Mouse (Mus musculus) ES-Bruce4 (cell line): ENCODE results near the gene 4933405L10Rik. TPM values are rescaled to one million over a fixed set of nuclear protein-coding genes. Genes with fewer than 3 reads are reported as not detected.

Source experiments
- H3K27ac ChIP-seq: 2 replicates; pipeline ENCODE4 v1.5.1; 2012; ENCODE audit warnings: low read length, inconsistent platforms; ENCODE audit not compliant: insufficient read depth
- H3K27me3 ChIP-seq: 2 replicates; pipeline ENCODE4 v1.6.1; 2012; ENCODE audit warnings: mild to moderate bottlenecking, low read length, inconsistent platforms; ENCODE audit not compliant: control insufficient read depth, poor library complexity, insufficient read depth, severe bottlenecking
- H3K36me3 ChIP-seq: 2 replicates; pipeline ENCODE4 v1.6.1; 2012; ENCODE audit warnings: inconsistent platforms, mild to moderate bottlenecking, low read length, moderate library complexity; ENCODE audit not compliant: control insufficient read depth, poor library complexity, insufficient read depth, severe bottlenecking
- H3K4me1 ChIP-seq: one replicate; pipeline ENCODE4 v1.8.1; 2011; ENCODE audit warnings: low read length; ENCODE audit not compliant: control insufficient read depth, insufficient read depth
- H3K4me3 ChIP-seq: 2 replicates; pipeline ENCODE4 v1.5.1; 2011; ENCODE audit warnings: low read depth, mild to moderate bottlenecking, low read length
- H3K9ac ChIP-seq: 2 replicates; pipeline ENCODE4 v1.6.1; 2012; ENCODE audit warnings: low read depth, mild to moderate bottlenecking, inconsistent platforms; ENCODE audit not compliant: poor library complexity, severe bottlenecking
- H3K9me3 ChIP-seq: replicated peaks from 2 replicates; pipeline ENCODE4 v1.6.1; 2012; ENCODE audit warnings: mild to moderate bottlenecking, low read length, inconsistent platforms; ENCODE audit not compliant: control insufficient read depth, poor library complexity, insufficient read depth, severe bottlenecking
- CTCF ChIP-seq: IDR thresholded peaks from one replicate; pipeline ENCODE4 v1.8.1; 2011; ENCODE audit warnings: low read depth, low read length
- EP300 ChIP-seq: IDR thresholded peaks from 2 replicates; pipeline ENCODE4 v1.6.1; 2011; ENCODE audit warnings: low read depth, low read length; ENCODE audit not compliant: insufficient read depth
- POLR2A ChIP-seq: IDR thresholded peaks from one replicate; pipeline ENCODE4 v1.8.1; 2011; ENCODE audit warnings: low read length; ENCODE audit not compliant: insufficient read depth
- polyA plus RNA-seq: library from polyadenylated mRNA; stranded (reverse); fragments of >200 nt; gene quantifications from 2 replicates; pipeline ENCODE4 v1.2.4, GENCODE M21; 2011; ENCODE audit warnings: low read depth; ENCODE audit not compliant: missing spikeins, insufficient read depth, insufficient read length

Gene 4933405L10Rik
- polyA plus RNA-seq, 1 experiment: not detected

GRCm38 (mm10) chr8:105704146-105704812, 3.2 kb upstream of the 4933405L10Rik start:
- Histone ChIP-seq H3K9me3 (no peaks in the 10 kb centered on the region), H3K4me1 (no peaks in the 10 kb centered on the region), H3K27ac (no peak overlapping the region), H3K36me3 (peaks cover 11% of the 10 kb centered on the region), H3K9ac (no peak overlapping the region), H3K4me3 (no peak overlapping the region), H3K27me3 (no peaks in the 10 kb centered on the region)
- TF ChIP-seq POLR2A (no peak), CTCF (no peak), EP300 (no peak)

- Histone ChIP-seq H3K4me1 (no peaks in the 10 kb centered on the region), H3K36me3 (peaks cover 11% of the 10 kb centered on the region), H3K27ac (no peak overlapping the region), H3K9me3 (no peaks in the 10 kb centered on the region), H3K27me3 (no peaks in the 10 kb centered on the region), H3K4me3 (no peak overlapping the region), H3K9ac (no peak overlapping the region)
- no peak for TF ChIP-seq EP300
- no peak for TF ChIP-seq POLR2A
- TF ChIP-seq CTCF: no peak
These were observed 2.5 kb upstream of the 4933405L10Rik start for GRCm38 (mm10) chr8:105704955-105705354.

- Histone ChIP-seq H3K9ac (peak overlapping the region; percentile 81; the same call in 1 of the 2 replicates), H3K4me3 (no peak overlapping the region), H3K4me1 (no peaks in the 10 kb centered on the region), H3K9me3 (no peaks in the 10 kb centered on the region), H3K27ac (no peak overlapping the region), H3K36me3 (peaks cover 11% of the 10 kb centered on the region), H3K27me3 (no peaks in the 10 kb centered on the region)
- TF ChIP-seq EP300 (no peak), CTCF (no peak), POLR2A (no peak)
These were observed 1.0 kb upstream of the 4933405L10Rik start for GRCm38 (mm10) chr8:105706426-105706825.

- Histone ChIP-seq H3K4me3 (no peak overlapping the region), H3K27me3 (no peaks in the 10 kb centered on the region), H3K36me3 (peaks cover under 1% of the 10 kb centered on the region), H3K27ac (no peak overlapping the region), H3K9me3 (no peaks in the 10 kb centered on the region), H3K4me1 (no peaks in the 10 kb centered on the region), H3K9ac (no peak overlapping the region)
- TF ChIP-seq POLR2A (no peak), CTCF (no peak), EP300 (no peak)
These were observed 1.2 kb downstream of the 4933405L10Rik start for GRCm38 (mm10) chr8:105708675-105709074.

GRCm38 (mm10) chr8:105709317-105709716, 1.9 kb downstream of the 4933405L10Rik start:
- TF ChIP-seq CTCF: no peak
- no peak for TF ChIP-seq EP300
- TF ChIP-seq POLR2A: no peak
- Histone ChIP-seq H3K4me3 (peak overlapping the region; percentile 37), H3K9ac (peak overlapping the region; percentile 46), H3K27ac (no peak overlapping the region), H3K27me3 (no peaks in the 10 kb centered on the region), H3K36me3 (no peaks in the 10 kb centered on the region), H3K4me1 (no peaks in the 10 kb centered on the region), H3K9me3 (no peaks in the 10 kb centered on the region)

- no peak overlapping the region for H3K27ac ChIP-seq
- no peaks in the 10 kb centered on the region for H3K9me3 ChIP-seq
- H3K27me3 ChIP-seq: no peaks in the 10 kb centered on the region
- H3K4me1 ChIP-seq: no peaks in the 10 kb centered on the region
- no peak overlapping the region for H3K9ac ChIP-seq
- TF ChIP-seq EP300: no peak
- TF ChIP-seq POLR2A: no peak
- TF ChIP-seq CTCF: no peak
- no peak overlapping the region for H3K4me3 ChIP-seq
- H3K36me3 ChIP-seq: no peaks in the 10 kb centered on the region
These were observed 4.8 kb downstream of the 4933405L10Rik start for GRCm38 (mm10) chr8:105712286-105712685.
